Mouse (Mus musculus): Measurements from ENCODE around the gene Arhgef15. TPM values are rescaled to one million over a fixed set of nuclear protein-coding genes. Genes with fewer than 3 reads are reported as not detected.

The Arhgef15 gene
- 2.3 and 2.5 TPM in 2 replicates for polyA plus RNA-seq (2015; fragmentation: Nextera tagmentation; extraction: Ambion mirVana)

GRCm38 (mm10) chr11:68957308-68957707 lies at the start of gene Arhgef15:
Gene Arhgef15, minus strand, starts transcription at chr11:68957480.

GRCm38 (mm10) chr11:68975085-68975484 lies 17.8 kb upstream of the Arhgef15 start, which contains the start of gene Rangrf:
Gene Rangrf, minus strand, starts transcription at chr11:68975185.

GRCm38 (mm10) chr11:68967337-68968282 lies 10.3 kb upstream of the Arhgef15 start, which contains the start of gene Slc25a35:
Gene Slc25a35, plus strand, starts transcription at chr11:68968131.

GRCm38 (mm10) chr11:68926981-68927380 lies 30.3 kb downstream of the Arhgef15 start, which contains the start of gene Odf4:
Gene Odf4, minus strand, starts transcription at chr11:68927081.

GRCm38 (mm10) chr11:68901351-68902046 lies 55.8 kb downstream of the Arhgef15 start, which contains the start of gene Rpl26:
Gene Rpl26, plus strand, starts transcription at chr11:68901583.

Small RNA genes lying within 50 kb of the gene (microRNA-seq; reads per million reads assigned to microRNA genes)
- 2.8 reads per million for gene Mir3062

Other genes with a start within 250 kb of the Arhgef15 start
- gene Ndel1, start 85.6 kb downstream of the Arhgef15 start, polyA plus RNA-seq (2015; fragmentation: Nextera tagmentation; extraction: Ambion mirVana): 79.9 and 88.8 TPM in 2 replicates
- not detected in 2 replicates for gene Rnf222, start 68.9 kb downstream of the Arhgef15 start, polyA plus RNA-seq (2015; fragmentation: Nextera tagmentation; extraction: Ambion mirVana)
- gene Rpl26, start 55.9 kb downstream of the Arhgef15 start, polyA plus RNA-seq (2015; fragmentation: Nextera tagmentation; extraction: Ambion mirVana): 870 and 884 TPM in 2 replicates
- not detected in 2 replicates for gene Odf4, start 30.4 kb downstream of the Arhgef15 start, polyA plus RNA-seq (2015; fragmentation: Nextera tagmentation; extraction: Ambion mirVana)
- gene Slc25a35, start 10.7 kb upstream of the Arhgef15 start, polyA plus RNA-seq (2015; fragmentation: Nextera tagmentation; extraction: Ambion mirVana): 5.3 and 7.2 TPM in 2 replicates
- 31.2 and 32.5 TPM in 2 replicates for gene Rangrf, start 17.7 kb upstream of the Arhgef15 start, polyA plus RNA-seq (2015; fragmentation: Nextera tagmentation; extraction: Ambion mirVana)
- 9.6 and 10.6 TPM in 2 replicates for gene Pfas, start 51.0 kb upstream of the Arhgef15 start, polyA plus RNA-seq (2015; fragmentation: Nextera tagmentation; extraction: Ambion mirVana)
- gene Ctc1, start 58.4 kb upstream of the Arhgef15 start, polyA plus RNA-seq (2015; fragmentation: Nextera tagmentation; extraction: Ambion mirVana): 16.5 and 21.5 TPM in 2 replicates
- gene Aurkb, start 88.2 kb upstream of the Arhgef15 start, polyA plus RNA-seq (2015; fragmentation: Nextera tagmentation; extraction: Ambion mirVana): 20.7 and 30.7 TPM in 2 replicates
- 11.9 and 12.3 TPM in 2 replicates for gene Borcs6, start 102.2 kb upstream of the Arhgef15 start, polyA plus RNA-seq (2015; fragmentation: Nextera tagmentation; extraction: Ambion mirVana)
- gene Tmem107, start 113.3 kb upstream of the Arhgef15 start, polyA plus RNA-seq (2015; fragmentation: Nextera tagmentation; extraction: Ambion mirVana): 33.3 and 39.1 TPM in 2 replicates
- 48.6 and 55.5 TPM in 2 replicates for gene Vamp2, start 131.0 kb upstream of the Arhgef15 start, polyA plus RNA-seq (2015; fragmentation: Nextera tagmentation; extraction: Ambion mirVana)
- gene Per1, start 137.7 kb upstream of the Arhgef15 start, polyA plus RNA-seq (2015; fragmentation: Nextera tagmentation; extraction: Ambion mirVana): 14.4 and 17.4 TPM in 2 replicates
- gene Hes7, start 162.9 kb upstream of the Arhgef15 start, polyA plus RNA-seq (2015; fragmentation: Nextera tagmentation; extraction: Ambion mirVana): 0.11 and 0.26 TPM in 2 replicates
- gene 9130213A22Rik, start 165.1 kb upstream of the Arhgef15 start, polyA plus RNA-seq (2015; fragmentation: Nextera tagmentation; extraction: Ambion mirVana): 0.45 and 0.59 TPM in 2 replicates
- gene Aloxe3, start 168.4 kb upstream of the Arhgef15 start, polyA plus RNA-seq (2015; fragmentation: Nextera tagmentation; extraction: Ambion mirVana): 8.5 and 10.1 TPM in 2 replicates
- 0.05 and 0.11 TPM in 2 replicates for gene Alox12b, start 199.5 kb upstream of the Arhgef15 start, polyA plus RNA-seq (2015; fragmentation: Nextera tagmentation; extraction: Ambion mirVana)
- not detected in 2 replicates for gene Alox8, start 240.4 kb upstream of the Arhgef15 start, polyA plus RNA-seq (2015; fragmentation: Nextera tagmentation; extraction: Ambion mirVana)